Mouse (Mus musculus): ENCODE measurements at regions not wholly inside any gene's neighbourhood (a gene's known extent, or its start where the extent isn't known, plus 50 kb on each side); places are given as distances from the start of the nearest gene placed in this dataset.
A peak's percentile ranks its signal among the peaks of the same experiment; 100 is the strongest.

- Histone ChIP-seq H3K9ac (no peak overlapping the region), H3K27me3 (ENCODE audit: control insufficient read depth, insufficient read depth, low read length) (no peaks in the 10 kb centered on the region), H3K36me3 (replicated peaks; ENCODE audit: control insufficient read depth, insufficient read depth) (no peaks in the 10 kb centered on the region), H3K4me1 (replicated peaks; ENCODE audit: control insufficient read depth, insufficient read depth, low read length) (peaks cover 17% of the 10 kb centered on the region), H3K4me3 (replicated peaks; ENCODE audit: low read length) (no peak overlapping the region), H3K27ac (no peak overlapping the region), H3K4me2 (replicated peaks) (no peak overlapping the region), H3K9me3 (ENCODE audit: control insufficient read depth, low read length) (no peaks in the 10 kb centered on the region)
- DNase-seq (ENCODE audit: low spot score) = peak; percentile 25
- WGBS = 19% methylated on average over 9 of the region's 9 CpGs
- ATAC-seq (ENCODE audit: low FRiP score) = no peak
These were observed 276.5 kb downstream of the Uaca start for GRCm38 (mm10) chr9:61070861-61071260.

GRCm38 (mm10) chr9:61073482-61073881 lies 279.1 kb downstream of the Uaca start:
- no peaks in the 10 kb centered on the region for H3K36me3 ChIP-seq (replicated peaks; ENCODE audit: control insufficient read depth, insufficient read depth)
- H3K9ac ChIP-seq = no peak overlapping the region
- no peak overlapping the region for H3K27ac ChIP-seq
- whole genome bisulfite sequencing = 63% methylated on average over 4 of the region's 4 CpGs
- peaks cover 17% of the 10 kb centered on the region for H3K4me1 ChIP-seq (replicated peaks; ENCODE audit: control insufficient read depth, insufficient read depth, low read length)
- H3K4me3 ChIP-seq (replicated peaks; ENCODE audit: low read length) = no peak overlapping the region
- DNase-seq (ENCODE audit: low spot score) (no peak), ATAC-seq (ENCODE audit: low FRiP score) (no peak)
- H3K4me2 ChIP-seq (replicated peaks) = no peak overlapping the region
- no peaks in the 10 kb centered on the region for H3K9me3 ChIP-seq (ENCODE audit: control insufficient read depth, low read length)
- no peaks in the 10 kb centered on the region for H3K27me3 ChIP-seq (ENCODE audit: control insufficient read depth, insufficient read depth, low read length)

- Histone ChIP-seq H3K4me1 (replicated peaks; ENCODE audit: control insufficient read depth, insufficient read depth, low read length) (peaks cover 13% of the 10 kb centered on the region), H3K9me3 (ENCODE audit: control insufficient read depth, low read length) (no peaks in the 10 kb centered on the region), H3K4me2 (replicated peaks) (no peak overlapping the region), H3K36me3 (replicated peaks; ENCODE audit: control insufficient read depth, insufficient read depth) (no peaks in the 10 kb centered on the region), H3K27ac (no peak overlapping the region), H3K4me3 (replicated peaks; ENCODE audit: low read length) (no peak overlapping the region), H3K27me3 (ENCODE audit: control insufficient read depth, insufficient read depth, low read length) (no peaks in the 10 kb centered on the region), H3K9ac (no peak overlapping the region)
- ATAC-seq (ENCODE audit: low FRiP score) (no peak), DNase-seq (ENCODE audit: low spot score) (no peak)
- 61% methylated on average over 4 of the region's 4 CpGs for WGBS
These were observed 280.7 kb downstream of the Uaca start for GRCm38 (mm10) chr9:61075071-61075470.

- 67% methylated on average over 2 of the region's 2 CpGs for WGBS
- H3K4me3 ChIP-seq (replicated peaks; ENCODE audit: low read length) = no peak overlapping the region
- DNase-seq (ENCODE audit: low spot score) (peak; percentile 31), ATAC-seq (ENCODE audit: low FRiP score) (no peak)
- H3K9ac ChIP-seq = no peak overlapping the region
- H3K36me3 ChIP-seq (replicated peaks; ENCODE audit: control insufficient read depth, insufficient read depth) = no peaks in the 10 kb centered on the region
- peaks cover 10% of the 10 kb centered on the region for H3K4me1 ChIP-seq (replicated peaks; ENCODE audit: control insufficient read depth, insufficient read depth, low read length)
- no peak overlapping the region for H3K4me2 ChIP-seq (replicated peaks)
- no peak overlapping the region for H3K27ac ChIP-seq
- no peaks in the 10 kb centered on the region for H3K27me3 ChIP-seq (ENCODE audit: control insufficient read depth, insufficient read depth, low read length)
- no peaks in the 10 kb centered on the region for H3K9me3 ChIP-seq (ENCODE audit: control insufficient read depth, low read length)
These were observed 282.8 kb downstream of the Uaca start for GRCm38 (mm10) chr9:61077181-61077580.

GRCm38 (mm10) chr9:61077807-61078206 lies 283.5 kb downstream of the Uaca start:
- WGBS = 69% methylated on average over 4 of the region's 4 CpGs
- Histone ChIP-seq H3K4me3 (replicated peaks; ENCODE audit: low read length) (no peak overlapping the region), H3K9me3 (ENCODE audit: control insufficient read depth, low read length) (no peaks in the 10 kb centered on the region), H3K4me1 (replicated peaks; ENCODE audit: control insufficient read depth, insufficient read depth, low read length) (peaks cover 15% of the 10 kb centered on the region), H3K36me3 (replicated peaks; ENCODE audit: control insufficient read depth, insufficient read depth) (no peaks in the 10 kb centered on the region), H3K9ac (no peak overlapping the region), H3K27ac (no peak overlapping the region), H3K27me3 (ENCODE audit: control insufficient read depth, insufficient read depth, low read length) (no peaks in the 10 kb centered on the region), H3K4me2 (replicated peaks) (no peak overlapping the region)
- DNase-seq (ENCODE audit: low spot score) = no peak
- no peak for ATAC-seq (ENCODE audit: low FRiP score)

GRCm38 (mm10) chr9:61081474-61082021 lies 287.2 kb downstream of the Uaca start:
- Histone ChIP-seq H3K4me2 (replicated peaks) (peak overlapping the region; percentile 21; the same call in 1 of the 2 replicates), H3K27ac (peak overlapping the region; percentile 70), H3K9me3 (ENCODE audit: control insufficient read depth, low read length) (no peaks in the 10 kb centered on the region), H3K9ac (0 out of 2 replicates have a peak overlapping the region, but pooled peaks have one; percentile 21), H3K4me3 (replicated peaks; ENCODE audit: low read length) (no peak overlapping the region), H3K36me3 (replicated peaks; ENCODE audit: control insufficient read depth, insufficient read depth) (no peaks in the 10 kb centered on the region), H3K4me1 (replicated peaks; ENCODE audit: control insufficient read depth, insufficient read depth, low read length) (peaks cover 20% of the 10 kb centered on the region), H3K27me3 (ENCODE audit: control insufficient read depth, insufficient read depth, low read length) (0 out of 2 replicates have a peak, but pooled peaks cover 4% of the 10 kb centered on the region)
- DNase-seq (ENCODE audit: low spot score) = peak; percentile 68
- peak; percentile 74; the same call in 1 of the 2 replicates for ATAC-seq (ENCODE audit: low FRiP score)
- WGBS = 14% methylated on average over 16 of the region's 16 CpGs

GRCm38 (mm10) chr9:61084655-61085230 lies 287.4 kb upstream of the Tle3 start:
- no peak overlapping the region for H3K9ac ChIP-seq
- WGBS = 59% methylated on average over 13 of the region's 13 CpGs
- ATAC-seq (ENCODE audit: low FRiP score) (no peak), DNase-seq (ENCODE audit: low spot score) (no peak)
- H3K4me3 ChIP-seq (replicated peaks; ENCODE audit: low read length) = no peak overlapping the region
- peaks cover 4% of the 10 kb centered on the region; the same call in 1 of the 2 replicates for H3K27me3 ChIP-seq (ENCODE audit: control insufficient read depth, insufficient read depth, low read length)
- peaks cover 20% of the 10 kb centered on the region for H3K4me1 ChIP-seq (replicated peaks; ENCODE audit: control insufficient read depth, insufficient read depth, low read length)
- H3K27ac ChIP-seq = no peak overlapping the region
- H3K36me3 ChIP-seq (replicated peaks; ENCODE audit: control insufficient read depth, insufficient read depth) = no peaks in the 10 kb centered on the region
- no peak overlapping the region for H3K4me2 ChIP-seq (replicated peaks)
- H3K9me3 ChIP-seq (ENCODE audit: control insufficient read depth, low read length) = no peaks in the 10 kb centered on the region

- H3K4me1 ChIP-seq (replicated peaks; ENCODE audit: control insufficient read depth, insufficient read depth, low read length) = peaks cover 12% of the 10 kb centered on the region
- no peak overlapping the region for H3K4me3 ChIP-seq (replicated peaks; ENCODE audit: low read length)
- 92% methylated on average over 3 of the region's 3 CpGs for WGBS
- no peak for ATAC-seq (ENCODE audit: low FRiP score)
- H3K9me3 ChIP-seq (ENCODE audit: control insufficient read depth, low read length) = no peaks in the 10 kb centered on the region
- DNase-seq (ENCODE audit: low spot score) = no peak
- no peak overlapping the region for H3K9ac ChIP-seq
- H3K36me3 ChIP-seq (replicated peaks; ENCODE audit: control insufficient read depth, insufficient read depth) = no peaks in the 10 kb centered on the region
- no peak overlapping the region for H3K4me2 ChIP-seq (replicated peaks)
- H3K27ac ChIP-seq = no peak overlapping the region
- H3K27me3 ChIP-seq (ENCODE audit: control insufficient read depth, insufficient read depth, low read length) = peaks cover 4% of the 10 kb centered on the region; the same call in 1 of the 2 replicates
These were observed 285.1 kb upstream of the Tle3 start for GRCm38 (mm10) chr9:61087035-61087434.

GRCm38 (mm10) chr9:61089066-61089686 lies 283.0 kb upstream of the Tle3 start:
- DNase-seq (ENCODE audit: low spot score) (no peak), ATAC-seq (ENCODE audit: low FRiP score) (no peak)
- Histone ChIP-seq H3K9me3 (ENCODE audit: control insufficient read depth, low read length) (no peaks in the 10 kb centered on the region), H3K27ac (no peak overlapping the region), H3K27me3 (ENCODE audit: control insufficient read depth, insufficient read depth, low read length) (no peaks in the 10 kb centered on the region; the same call in 1 of the 2 replicates), H3K36me3 (replicated peaks; ENCODE audit: control insufficient read depth, insufficient read depth) (no peaks in the 10 kb centered on the region), H3K4me2 (replicated peaks) (no peak overlapping the region), H3K4me3 (replicated peaks; ENCODE audit: low read length) (no peak overlapping the region), H3K9ac (no peak overlapping the region), H3K4me1 (replicated peaks; ENCODE audit: control insufficient read depth, insufficient read depth, low read length) (peaks cover 10% of the 10 kb centered on the region)
- 89% methylated on average over 2 of the region's 2 CpGs for WGBS
